In the genomic region with DNA sequence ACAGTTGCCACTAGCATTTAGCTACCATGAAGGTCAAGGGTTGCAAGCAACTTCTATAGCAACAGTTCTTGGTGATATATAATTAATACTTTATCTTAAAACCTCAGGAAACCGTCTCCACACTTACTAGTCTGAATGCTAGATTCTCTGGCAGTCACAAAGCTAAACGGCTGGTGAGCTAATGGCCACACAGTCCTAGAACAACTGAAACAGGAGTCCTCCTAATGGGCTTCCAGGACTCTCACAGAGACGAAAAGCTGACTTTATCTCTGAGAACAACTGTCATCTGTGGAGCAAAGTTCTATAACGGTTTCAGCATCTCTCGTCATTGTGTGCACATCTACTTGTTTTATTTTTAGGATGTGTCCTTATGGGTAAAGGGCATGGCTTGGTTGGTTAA, we compare ENCODE assay signal across 24 mouse cellular contexts. TPM values are rescaled to one million over a fixed set of nuclear protein-coding genes. Genes with fewer than 3 reads are reported as not detected.
A peak's percentile ranks its signal among the peaks of the same experiment; 100 is the strongest.
DNase-seq lines count a peak whose midpoint lies in the region; ATAC-seq and TF ChIP-seq lines count a peak whose summit lies in the region.
"Had no signal": no experiment of that assay in that cellular context is flagged by ENCODE, and none has a peak within 500 bp of the region (broad histone marks: within the 10 kb centered on the region; RNA-seq: fewer than 3 reads in every experiment).

No protein-coding gene starts in this region.

- no peaks in the 10 kb centered on the region for H3K79me2 ChIP-seq in MEL (ENCODE audit: control insufficient read depth, insufficient read depth, low read length, poor library complexity)
- H3K79me2 ChIP-seq in heart, adult 2 months (replicated peaks; ENCODE audit: control insufficient read depth, insufficient read depth, low read length) = no peaks in the 10 kb centered on the region

- H3K4me1 ChIP-seq in embryonic facial prominence, embryonic 12.5 days = peaks cover 21% of the 10 kb centered on the region
- peaks cover 29% of the 10 kb centered on the region for H3K4me1 ChIP-seq in embryonic facial prominence, embryonic 10.5 days
- H3K4me1 ChIP-seq in forebrain, embryonic 12.5 days = peaks cover 37% of the 10 kb centered on the region
- H3K4me1 ChIP-seq in forebrain, postnatal 0 days (ENCODE audit: insufficient read depth) = no peaks in the 10 kb centered on the region
- peaks cover 35 to 38% of the 10 kb centered on the region in 2 experiments for H3K4me1 ChIP-seq in MEL (ENCODE audit: control insufficient read depth in 1 of 2, insufficient read depth in 2 of 2, low read length in 2 of 2)
- H3K4me1 ChIP-seq in embryonic facial prominence, embryonic 14.5 days (ENCODE audit: control insufficient read depth, insufficient read depth, low read length) = peaks cover 17% of the 10 kb centered on the region
- no peaks in the 10 kb centered on the region for H3K4me1 ChIP-seq in heart, adult 2 months (ENCODE audit: control insufficient read depth, insufficient read depth, low read length)
- H3K4me1 ChIP-seq: intestine, embryonic 15.5 days had no signal

- no peak overlapping the region for H3K9ac ChIP-seq in embryonic facial prominence, embryonic 12.5 days
- H3K9ac ChIP-seq in forebrain, embryonic 12.5 days = no peak overlapping the region
- H3K9ac ChIP-seq in forebrain, postnatal 0 days = no peak overlapping the region
- H3K9ac ChIP-seq in MEL (ENCODE audit: control insufficient read depth, low read depth, low read length, poor library complexity, severe bottlenecking) = peak overlapping the region; percentile 15
- no peak overlapping the region for H3K9ac ChIP-seq in embryonic facial prominence, embryonic 14.5 days (ENCODE audit: low read depth, low read length)
- no peak overlapping the region for H3K9ac ChIP-seq in heart, adult 2 months (ENCODE audit: low read depth, low read length)
- H3K9ac ChIP-seq: hindbrain, embryonic 12.5 days; intestine, embryonic 15.5 days had no signal

- WGBS in embryonic facial prominence, embryonic 12.5 days = 77% methylated on average over 5 of the region's 5 CpGs
- WGBS in embryonic facial prominence, embryonic 10.5 days = 87% methylated on average over 5 of the region's 5 CpGs
- 77% methylated on average over 5 of the region's 5 CpGs for WGBS in forebrain, embryonic 12.5 days
- 66% methylated on average over 5 of the region's 5 CpGs for WGBS in forebrain, postnatal 0 days
- 82% methylated on average over 5 of the region's 5 CpGs for WGBS in embryonic facial prominence, embryonic 14.5 days
- WGBS in heart, adult 2 months = 66% methylated on average over 5 of the region's 5 CpGs

- intact Hi-C loops in heart, adult 2 months (cut with DNase I) = no loop called here

- no peak for TF ChIP-seq POLR2A in MEL (IDR thresholded peaks at IDR 0.05; ENCODE audit: control insufficient read depth in 1 of 2, insufficient read depth in 1 of 2, low read depth in 1 of 2, low read length in 2 of 2, poor library complexity in 1 of 2)
- no peak for TF ChIP-seq POLR2A in heart, adult 2 months (IDR thresholded peaks at IDR 0.05; ENCODE audit: insufficient read depth, low read depth, low read length)

- H3K27ac ChIP-seq in embryonic facial prominence, embryonic 12.5 days = 0 out of 2 replicates have a peak overlapping the region, but pooled peaks have one; percentile 36
- H3K27ac ChIP-seq in embryonic facial prominence, embryonic 10.5 days (replicated peaks) = no peak overlapping the region
- peak overlapping the region; percentile 33; the same call in 1 of the 2 replicates for H3K27ac ChIP-seq in forebrain, embryonic 12.5 days
- H3K27ac ChIP-seq in forebrain, postnatal 0 days (ENCODE audit: low read depth, low read length) = no peak overlapping the region
- H3K27ac ChIP-seq in MEL (ENCODE audit: control insufficient read depth, low read depth, low read length) = peak overlapping the region; percentile 95
- H3K27ac ChIP-seq in embryonic facial prominence, embryonic 14.5 days (replicated peaks; ENCODE audit: low read depth, low read length) = peak overlapping the region; percentile 41; the same call in 1 of the 2 replicates
- H3K27ac ChIP-seq in heart, adult 2 months = no peak overlapping the region
- H3K27ac ChIP-seq: hindbrain, embryonic 12.5 days; intestine, embryonic 15.5 days had no signal

- H3K4me3 ChIP-seq in embryonic facial prominence, embryonic 12.5 days = no peak overlapping the region
- H3K4me3 ChIP-seq in embryonic facial prominence, embryonic 10.5 days = no peak overlapping the region
- H3K4me3 ChIP-seq in forebrain, embryonic 12.5 days (replicated peaks) = no peak overlapping the region
- no peak overlapping the region for H3K4me3 ChIP-seq in forebrain, postnatal 0 days (ENCODE audit: low read depth, low read length)
- peak overlapping the region in 1 of 2 experiments; percentile 59; a peak in 1 of 4 replicates for H3K4me3 ChIP-seq in MEL (ENCODE audit: control insufficient read depth in 1 of 2, insufficient read depth in 1 of 2, low read depth in 2 of 2, low read length in 2 of 2)
- no peak overlapping the region for H3K4me3 ChIP-seq in embryonic facial prominence, embryonic 14.5 days (ENCODE audit: low read depth, low read length)
- no peak overlapping the region for H3K4me3 ChIP-seq in heart, adult 2 months
- H3K4me3 ChIP-seq: hindbrain, embryonic 12.5 days; intestine, embryonic 15.5 days had no signal

- ATAC-seq in embryonic facial prominence, embryonic 12.5 days (ENCODE audit: insufficient number of reproducible peaks, insufficient read depth, low FRiP score, low TSS enrichment) = no peak
- ATAC-seq in forebrain, embryonic 12.5 days (ENCODE audit: low FRiP score) = no peak
- no peak for ATAC-seq in forebrain, postnatal 0 days
- ATAC-seq in embryonic facial prominence, embryonic 14.5 days (ENCODE audit: low read depth) = no peak
- ATAC-seq: hindbrain, embryonic 16.5 days; intestine, embryonic 15.5 days; Patski had no signal

- no peak for TF ChIP-seq CTCF in forebrain, postnatal 0 days (IDR thresholded peaks at IDR 0.05; ENCODE audit: low read depth)
- TF ChIP-seq CTCF in MEL (IDR thresholded peaks at IDR 0.05 in 2 of 3, conservative IDR thresholded peaks at IDR 0.05 in 1 of 3; ENCODE audit: control insufficient read depth in 1 of 3, insufficient read depth in 1 of 3, low read depth in 2 of 3, low read length in 3 of 3, poor library complexity in 1 of 3, severe bottlenecking in 1 of 3) = no peak
- no peak for TF ChIP-seq CTCF in heart, adult 2 months (IDR thresholded peaks at IDR 0.05)

- TF ChIP-seq RAD21 in MEL (IDR thresholded peaks at IDR 0.05; ENCODE audit: low read depth, low read length) = no peak

- H3K27me3 ChIP-seq in embryonic facial prominence, embryonic 12.5 days = no peaks in the 10 kb centered on the region
- H3K27me3 ChIP-seq in embryonic facial prominence, embryonic 10.5 days (replicated peaks; ENCODE audit: low read depth, poor library complexity, severe bottlenecking) = no peaks in the 10 kb centered on the region
- no peaks in the 10 kb centered on the region for H3K27me3 ChIP-seq in forebrain, embryonic 12.5 days
- no peaks in the 10 kb centered on the region for H3K27me3 ChIP-seq in forebrain, postnatal 0 days (ENCODE audit: insufficient read depth, low read length)
- H3K27me3 ChIP-seq in MEL (ENCODE audit: control insufficient read depth in 1 of 2, insufficient read depth in 2 of 2, low read length in 2 of 2) = no peaks in the 10 kb centered on the region
- no peaks in the 10 kb centered on the region for H3K27me3 ChIP-seq in embryonic facial prominence, embryonic 14.5 days (replicated peaks; ENCODE audit: control insufficient read depth, insufficient read depth, low read length)
- H3K27me3 ChIP-seq in heart, adult 2 months (ENCODE audit: control insufficient read depth, insufficient read depth, low read length) = no peaks in the 10 kb centered on the region
- H3K27me3 ChIP-seq: hindbrain, embryonic 12.5 days; intestine, embryonic 15.5 days; Patski had no signal

- no peak overlapping the region for H3K4me2 ChIP-seq in embryonic facial prominence, embryonic 12.5 days (replicated peaks)
- no peak overlapping the region for H3K4me2 ChIP-seq in forebrain, embryonic 12.5 days
- no peak overlapping the region for H3K4me2 ChIP-seq in forebrain, postnatal 0 days (ENCODE audit: low read depth)
- H3K4me2 ChIP-seq in embryonic facial prominence, embryonic 14.5 days (ENCODE audit: low read depth, low read length) = no peak overlapping the region
- H3K4me2 ChIP-seq: heart, embryonic 11.5 days; hindbrain, embryonic 12.5 days; intestine, embryonic 15.5 days had no signal

- no peak for DNase-seq in embryonic facial prominence, embryonic 10.5 days (ENCODE audit: low spot score)
- no peak for DNase-seq in forebrain, postnatal 0 days
- peak; percentile 74 for DNase-seq in MEL (ENCODE audit: low read depth, low spot score)
- DNase-seq in embryonic facial prominence, embryonic 14.5 days (ENCODE audit: low spot score) = no peak
- no peak for DNase-seq in heart, adult 2 months
- no peak for DNase-seq in adrenal gland, postnatal 14 days
- DNase-seq: adrenal gland, postnatal 10 days; cerebellum, adult 11 months; cerebellum, adult 2 months; cerebellum, adult 9-11 months; cerebellum, postnatal 25 days; embryo, embryonic 11 days; gastrocnemius, postnatal 25 days; heart, adult 18-20 months; kidney, adult 11 months; kidney, adult 8-10 months had no signal

- H3K36me3 ChIP-seq in embryonic facial prominence, embryonic 12.5 days = no peaks in the 10 kb centered on the region
- H3K36me3 ChIP-seq in embryonic facial prominence, embryonic 10.5 days (replicated peaks) = no peaks in the 10 kb centered on the region
- no peaks in the 10 kb centered on the region for H3K36me3 ChIP-seq in forebrain, embryonic 12.5 days (replicated peaks)
- no peaks in the 10 kb centered on the region for H3K36me3 ChIP-seq in forebrain, postnatal 0 days (ENCODE audit: insufficient read depth)
- peaks cover 0 to 42% of the 10 kb centered on the region in 2 experiments; a peak in 2 of 4 replicates for H3K36me3 ChIP-seq in MEL (ENCODE audit: control insufficient read depth in 1 of 2, insufficient read depth in 2 of 2, low read length in 2 of 2)
- no peaks in the 10 kb centered on the region for H3K36me3 ChIP-seq in embryonic facial prominence, embryonic 14.5 days (ENCODE audit: control insufficient read depth, insufficient read depth, low read length)
- H3K36me3 ChIP-seq in heart, adult 2 months (ENCODE audit: control insufficient read depth, insufficient read depth, low read length) = no peaks in the 10 kb centered on the region
- H3K36me3 ChIP-seq: hindbrain, embryonic 12.5 days; intestine, embryonic 15.5 days had no signal

- TF ChIP-seq EP300 in MEL (IDR thresholded peaks at IDR 0.05; ENCODE audit: low read depth in 1 of 2, low read length in 2 of 2) = peak; percentile 79 to 86
- no peak for TF ChIP-seq EP300 in heart, adult 2 months (IDR thresholded peaks at IDR 0.05; ENCODE audit: insufficient read depth, low read depth, low read length)

- H3K9me3 ChIP-seq in embryonic facial prominence, embryonic 12.5 days = no peaks in the 10 kb centered on the region
- 0 out of 2 replicates have a peak, but pooled peaks cover 3% of the 10 kb centered on the region for H3K9me3 ChIP-seq in embryonic facial prominence, embryonic 10.5 days
- no peaks in the 10 kb centered on the region for H3K9me3 ChIP-seq in forebrain, embryonic 12.5 days
- no peaks in the 10 kb centered on the region for H3K9me3 ChIP-seq in forebrain, postnatal 0 days (ENCODE audit: low read length)
- H3K9me3 ChIP-seq in MEL (replicated peaks; ENCODE audit: insufficient read depth, low read length) = no peaks in the 10 kb centered on the region
- no peaks in the 10 kb centered on the region for H3K9me3 ChIP-seq in embryonic facial prominence, embryonic 14.5 days (ENCODE audit: control insufficient read depth, low read length)
- H3K9me3 ChIP-seq: hindbrain, embryonic 12.5 days; intestine, embryonic 15.5 days had no signal

RNA-seq across cellular contexts. Expression of a gene that starts 15.0 kb away (rescaled TPM):
- polyA plus RNA-seq in embryonic facial prominence, embryonic 12.5 days (2016; fragmentation: Nextera tagmentation; extraction: Ambion mirVana) = 11.7 and 12.7 TPM in 2 replicates
- polyA plus RNA-seq in embryonic facial prominence, embryonic 10.5 days (2016; fragmentation: Nextera tagmentation; extraction: Ambion mirVana) = 2.9 and 3.1 TPM in 2 replicates
- polyA plus RNA-seq in forebrain, embryonic 12.5 days (2016; fragmentation: Nextera tagmentation; extraction: Ambion mirVana) = 6.5 and 11.6 TPM in 2 replicates
- total RNA-seq in forebrain, postnatal 0 days (2014; rRNA removed) = 5.6 and 7.2 TPM in 2 replicates
- polyA plus RNA-seq in forebrain, postnatal 0 days (2015; fragmentation: Nextera tagmentation; extraction: Ambion mirVana) = 2.2 and 2.3 TPM in 2 replicates
- total RNA-seq in MEL (2012; rRNA removed) = 2.1 TPM in 2 replicates
- polyA plus RNA-seq in MEL (2012; ENCODE audit: insufficient read depth in 1 of 2, insufficient read length in 2 of 2, low read depth in 1 of 2, low replicate concordance in 2 of 2, missing spikeins in 1 of 2) = 1 to 10 TPM in 1 of 2 experiments, not detected in 1; 3.6 TPM
- polyA plus RNA-seq in embryonic facial prominence, embryonic 14.5 days (2014; fragmentation: Nextera tagmentation; extraction: Ambion mirVana) = 8.4 and 9.7 TPM in 2 replicates
- total RNA-seq in heart, adult 2 months (2021) = under 1 TPM; 0.08 to 0.09 TPM
- 0.16 and 0.29 TPM in 2 replicates for polyA plus RNA-seq in heart, adult 2 months (2012; rRNA removed)
- total RNA-seq in adrenal gland, postnatal 14 days (2021) = 3.0 and 3.3 TPM in 2 replicates
- total RNA-seq: hematopoietic stem cell, adult 5-6 weeks had no signal

Comparison
In these comparisons a context has a peak if more than half of its experiments do, and no peak if none do; other contexts are left out.
1. H3K27ac ChIP-seq: peak in embryonic facial prominence, embryonic 12.5 days (single experiment), forebrain, embryonic 12.5 days (single experiment), MEL (single experiment) and embryonic facial prominence, embryonic 14.5 days (single experiment); none in embryonic facial prominence, embryonic 10.5 days (single experiment), forebrain, postnatal 0 days (single experiment) and heart, adult 2 months (single experiment).